Mouse (Mus musculus) leukemia stem cell, adult 10-12 weeks (primary cell): ENCODE data around the gene Rnf180. TPM values are rescaled to one million over a fixed set of nuclear protein-coding genes. Genes with fewer than 3 reads are reported as not detected.

Experiments used
- polyA plus RNA-seq: library from polyadenylated mRNA; stranded (reverse); fragments of >175 nt; gene quantifications from 2 replicates; pipeline ENCODE4 v1.2.3, GENCODE M21; 2012; ENCODE audit warnings: low replicate concordance

The Rnf180 gene
- 0.30 TPM in 1 of 2 replicates, not detected in the other for polyA plus RNA-seq

GRCm38 (mm10) chr13:105294715-105295114 is at the start of gene Rnf180:
Gene Rnf180, minus strand, starts transcription at chr13:105294815.

GRCm38 (mm10) chr13:105081862-105082261 is 212.8 kb downstream of the Rnf180 start, which contains the start of gene 4933425L06Rik:
Gene 4933425L06Rik, plus strand, starts transcription at chr13:105082122.

Other genes with a start within 250 kb of the Rnf180 start
- 0.02 TPM in 1 of 2 replicates, not detected in the other for gene Rgs7bp, start 239.9 kb downstream of the Rnf180 start, polyA plus RNA-seq
- gene 4933425L06Rik, start 212.7 kb downstream of the Rnf180 start, polyA plus RNA-seq = not detected in 2 replicates
- not detected in 2 replicates for gene Htr1a, start 148.8 kb upstream of the Rnf180 start, polyA plus RNA-seq